Mouse (Mus musculus) testis, adult 2 months (tissue): ENCODE results near the gene Speg. TPM values are rescaled to one million over a fixed set of nuclear protein-coding genes. Genes with fewer than 3 reads are reported as not detected.
A peak's percentile ranks its signal among the peaks of the same experiment; 100 is the strongest.

Experiments
- H3K27ac ChIP-seq: fragments of 200-500 bp; 2 replicates; pipeline ENCODE4 v1.5.1; 2012; ENCODE audit warnings: low read depth, low read length; ENCODE audit not compliant: control insufficient read depth, insufficient read depth
- H3K27me3 ChIP-seq: fragments of 200-500 bp; 2 replicates; pipeline ENCODE4 v1.6.1; 2012; ENCODE audit warnings: mild to moderate bottlenecking, low read length, moderate library complexity; ENCODE audit not compliant: control insufficient read depth, insufficient read depth
- H3K36me3 ChIP-seq: fragments of 200-500 bp; 2 replicates; pipeline ENCODE4 v1.6.1; 2012; ENCODE audit warnings: mild to moderate bottlenecking, low read length; ENCODE audit not compliant: control insufficient read depth, insufficient read depth
- H3K4me1 ChIP-seq: fragments of 200-500 bp; 2 replicates; pipeline ENCODE4 v1.6.1; 2012; ENCODE audit warnings: low read length; ENCODE audit not compliant: control insufficient read depth, insufficient read depth
- H3K4me3 ChIP-seq: fragments of 200-500 bp; 2 replicates; pipeline ENCODE4 v1.5.1; 2012; ENCODE audit warnings: low read depth, mild to moderate bottlenecking, low read length, moderate library complexity, mixed read lengths; ENCODE audit not compliant: control insufficient read depth
- CTCF ChIP-seq: fragments of 200-500 bp; IDR thresholded peaks from 2 replicates; pipeline ENCODE4 v1.5.1; 2012; ENCODE audit warnings: low read depth, mild to moderate bottlenecking, inconsistent platforms, low read length, moderate library complexity; ENCODE audit not compliant: control insufficient read depth, insufficient read depth, insufficient replicate concordance
- POLR2A ChIP-seq: fragments of 200-500 bp; IDR thresholded peaks from 2 replicates; pipeline ENCODE4 v1.6.1; 2012; ENCODE audit warnings: low read depth, mild to moderate bottlenecking, inconsistent platforms, low read length, moderate library complexity; ENCODE audit not compliant: control insufficient read depth
- polyA plus RNA-seq: library from polyadenylated mRNA; depleted of rRNA; stranded (reverse); fragments of >200 nt; gene quantifications from 2 replicates; pipeline ENCODE4 v1.2.3, GENCODE M21; 2012

Gene Speg
- polyA plus RNA-seq, 1 experiment = 1.4 TPM

- Histone ChIP-seq H3K27ac (no peak overlapping the region), H3K4me1 (peaks cover 14% of the 10 kb centered on the region), H3K27me3 (no peaks in the 10 kb centered on the region), H3K4me3 (no peak overlapping the region), H3K36me3 (no peaks in the 10 kb centered on the region)
- TF ChIP-seq CTCF = no peak
- TF ChIP-seq POLR2A = no peak
These were observed 69.1 kb downstream of the Speg start for GRCm38 (mm10) chr1:75444208-75444607.

GRCm38 (mm10) chr1:75445141-75445701, 70.1 kb downstream of the Speg start:
- H3K4me3 ChIP-seq = no peak overlapping the region
- peaks cover 14% of the 10 kb centered on the region for H3K4me1 ChIP-seq
- 0 out of 2 replicates have a peak, but pooled peaks cover 2% of the 10 kb centered on the region for H3K27me3 ChIP-seq
- H3K36me3 ChIP-seq = no peaks in the 10 kb centered on the region
- TF ChIP-seq CTCF = no peak
- TF ChIP-seq POLR2A = no peak
- H3K27ac ChIP-seq = no peak overlapping the region

GRCm38 (mm10) chr1:75445751-75446611, 70.9 kb downstream of the Speg start:
- no peak overlapping the region for H3K27ac ChIP-seq
- TF ChIP-seq POLR2A = no peak
- peak; percentile 97 for TF ChIP-seq CTCF
- H3K36me3 ChIP-seq = no peaks in the 10 kb centered on the region
- peaks cover 16% of the 10 kb centered on the region for H3K4me1 ChIP-seq
- no peak overlapping the region for H3K4me3 ChIP-seq
- 0 out of 2 replicates have a peak, but pooled peaks cover 2% of the 10 kb centered on the region for H3K27me3 ChIP-seq

- Histone ChIP-seq H3K36me3 (no peaks in the 10 kb centered on the region), H3K4me1 (peaks cover 17% of the 10 kb centered on the region), H3K27ac (no peak overlapping the region), H3K4me3 (no peak overlapping the region), H3K27me3 (0 out of 2 replicates have a peak, but pooled peaks cover 2% of the 10 kb centered on the region)
- TF ChIP-seq POLR2A (no peak), CTCF (no peak)
These were observed 71.6 kb downstream of the Speg start for GRCm38 (mm10) chr1:75446656-75447055.

- TF ChIP-seq CTCF = no peak
- TF ChIP-seq POLR2A = no peak
- H3K4me3 ChIP-seq = no peak overlapping the region
- H3K27ac ChIP-seq = no peak overlapping the region
- no peaks in the 10 kb centered on the region for H3K36me3 ChIP-seq
- 0 out of 2 replicates have a peak, but pooled peaks cover 2% of the 10 kb centered on the region for H3K27me3 ChIP-seq
- peaks cover 17% of the 10 kb centered on the region for H3K4me1 ChIP-seq
These were observed 72.4 kb downstream of the Speg start for GRCm38 (mm10) chr1:75447265-75448051.

GRCm38 (mm10) chr1:75448052-75448431, 72.9 kb downstream of the Speg start:
- Histone ChIP-seq H3K27ac (no peak overlapping the region), H3K27me3 (0 out of 2 replicates have a peak, but pooled peaks cover 2% of the 10 kb centered on the region), H3K4me3 (no peak overlapping the region), H3K36me3 (no peaks in the 10 kb centered on the region), H3K4me1 (peaks cover 17% of the 10 kb centered on the region)
- TF ChIP-seq CTCF (no peak), POLR2A (no peak)

- no peaks in the 10 kb centered on the region for H3K36me3 ChIP-seq
- H3K27me3 ChIP-seq = 0 out of 2 replicates have a peak, but pooled peaks cover 2% of the 10 kb centered on the region
- H3K4me1 ChIP-seq = peaks cover 17% of the 10 kb centered on the region
- H3K27ac ChIP-seq = no peak overlapping the region
- no peak for TF ChIP-seq CTCF
- TF ChIP-seq POLR2A = no peak
- no peak overlapping the region for H3K4me3 ChIP-seq
These were observed 73.8 kb downstream of the Speg start for GRCm38 (mm10) chr1:75448937-75449336.
